Mouse (Mus musculus): ENCODE results near the gene Kat2a.

DNA sequence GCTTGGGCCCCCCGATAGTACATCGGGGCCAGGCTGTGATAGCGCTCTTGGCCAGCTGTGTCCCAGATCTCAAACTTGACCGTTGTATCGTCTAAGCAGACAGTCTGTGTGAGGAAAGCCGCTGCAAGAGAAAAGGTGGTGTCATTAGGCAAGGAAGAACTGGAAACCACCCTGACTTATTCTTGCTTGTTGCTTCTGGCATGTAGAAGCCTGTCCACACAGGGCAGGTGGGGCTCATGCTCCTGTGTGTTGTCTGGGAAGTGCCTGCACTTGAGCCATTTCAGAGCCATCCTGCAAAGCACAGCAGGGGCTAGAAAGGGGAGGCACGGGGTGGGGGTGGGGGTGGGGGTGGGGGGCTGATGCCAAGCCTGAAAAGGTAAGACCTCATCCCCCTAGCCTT lies 6.2 kb upstream of the Kat2a start:
- no peak for TF ChIP-seq CTCF (IDR thresholded peaks at IDR 0.05; ENCODE audit: low read depth)
- TF ChIP-seq EP300 (optimal IDR thresholded peaks at IDR 0.05) = no peak

Data from stomach, postnatal 0 days (tissue).